Mouse (Mus musculus): ENCODE measurements around the gene Hnrnph3. TPM values are rescaled to one million over a fixed set of nuclear protein-coding genes. Genes with fewer than 3 reads are reported as not detected.
A peak's percentile ranks its signal among the peaks of the same experiment; 100 is the strongest.

The Hnrnph3 gene
- total and polyA plus RNA-seq, 3 experiments = 9.5 to 37.8 (median 15.1) TPM

GRCm38 (mm10) chr10:63026156-63026794 is 2.3 kb upstream of the Hnrnph3 start:
- no peak for DNase-seq (ENCODE audit: extremely low read depth)
- Histone ChIP-seq H3K4me1 (ENCODE audit: control insufficient read depth in 1 of 2, insufficient read depth in 2 of 2) (peaks cover 2 to 21% of the 10 kb centered on the region in 2 experiments; a peak in 3 of 4 replicates), H3K36me3 (replicated peaks in 1 of 2; ENCODE audit: control insufficient read depth in 1 of 2, insufficient read depth in 1 of 2, low read length in 1 of 2) (no peaks in the 10 kb centered on the region), H3K9ac (ENCODE audit: insufficient read depth, low read depth) (no peak overlapping the region), H3K27ac (ENCODE audit: insufficient read depth, low read depth) (no peak overlapping the region), H3K4me2 (ENCODE audit: insufficient read depth, low read depth, poor library complexity, severe bottlenecking) (no peak overlapping the region), H3K9me3 (replicated peaks; ENCODE audit: low read length) (no peaks in the 10 kb centered on the region), H3K27me3 (replicated peaks) (no peaks in the 10 kb centered on the region), H3K79me2 (replicated peaks; ENCODE audit: control insufficient read depth, extremely low read depth, insufficient read depth, poor library complexity, severe bottlenecking) (peaks cover 19% of the 10 kb centered on the region), H3K4me3 (replicated peaks in 1 of 3; ENCODE audit: low read depth in 2 of 3, low read length in 2 of 3, poor library complexity in 1 of 3) (no peak overlapping the region)
- TF ChIP-seq JUN (IDR thresholded peaks at IDR 0.05; ENCODE audit: insufficient read depth, low read depth, low read length) (no peak), IRF4 (IDR thresholded peaks at IDR 0.05; ENCODE audit: low read depth, low read length) (no peak), RCOR1 (conservative IDR thresholded peaks at IDR 0.05; ENCODE audit: low read depth, low read length) (no peak), CHD2 (IDR thresholded peaks at IDR 0.05; ENCODE audit: low read length) (no peak), UBTF (IDR thresholded peaks at IDR 0.05; ENCODE audit: low read depth, low read length) (no peak), MEF2A (IDR thresholded peaks at IDR 0.05; ENCODE audit: borderline replicate concordance, low read depth, low read length) (no peak), SIN3A (IDR thresholded peaks at IDR 0.05; ENCODE audit: low read length) (no peak), E2F4 (IDR thresholded peaks at IDR 0.05; ENCODE audit: insufficient replicate concordance, low read depth, low read length) (no peak), TCF12 (IDR thresholded peaks at IDR 0.05; ENCODE audit: low read depth, low read length) (no peak), NELFE (IDR thresholded peaks at IDR 0.05; ENCODE audit: low read depth, low read length) (no peak), KAT2A (IDR thresholded peaks at IDR 0.05; ENCODE audit: insufficient replicate concordance, low read length) (no peak), CHD1 (IDR thresholded peaks at IDR 0.05; ENCODE audit: low read depth, low read length) (no peak), POLR2A (IDR thresholded peaks at IDR 0.05; ENCODE audit: low read depth, low read length) (no peak), EP300 (IDR thresholded peaks at IDR 0.05; ENCODE audit: low read length) (no peak), SMC3 (IDR thresholded peaks at IDR 0.05; ENCODE audit: low read depth, low read length) (no peak), ETS1 (conservative IDR thresholded peaks at IDR 0.05; ENCODE audit: low read depth, low read length) (no peak), TBP (conservative IDR thresholded peaks at IDR 0.05; ENCODE audit: low read depth, low read length) (no peak), PAX5 (IDR thresholded peaks at IDR 0.05; ENCODE audit: low read length) (no peak)
- dilution Hi-C loops (cut with MboI; ENCODE audit: extremely low pct_ligation_motif_present, extremely low pct_unique_long_range_greater_than_20kb, low sequenced_read_pairs) (no loop called here), in situ Hi-C loops (cut with MboI; ENCODE audit: low pct_ligation_motif_present, low pct_unique_long_range_greater_than_20kb, low sequenced_read_pairs) (no loop called here)

GRCm38 (mm10) chr10:63025491-63026011 is 1.5 kb upstream of the Hnrnph3 start:
- in situ Hi-C loops (cut with MboI; ENCODE audit: low pct_ligation_motif_present, low pct_unique_long_range_greater_than_20kb, low sequenced_read_pairs) = no loop called here
- dilution Hi-C loops (cut with MboI; ENCODE audit: extremely low pct_ligation_motif_present, extremely low pct_unique_long_range_greater_than_20kb, low sequenced_read_pairs) = no loop called here
- Histone ChIP-seq H3K4me2 (ENCODE audit: insufficient read depth, low read depth, poor library complexity, severe bottlenecking) (no peak overlapping the region; the same call in none of the 2 replicates), H3K4me1 (ENCODE audit: control insufficient read depth in 1 of 2, insufficient read depth in 2 of 2) (peaks cover 2 to 28% of the 10 kb centered on the region in 2 experiments; a peak in 3 of 4 replicates), H3K36me3 (replicated peaks in 1 of 2; ENCODE audit: control insufficient read depth in 1 of 2, insufficient read depth in 1 of 2, low read length in 1 of 2) (peaks cover 0 to under 1% of the 10 kb centered on the region in 2 experiments), H3K27ac (ENCODE audit: insufficient read depth, low read depth) (no peak overlapping the region), H3K27me3 (replicated peaks) (no peaks in the 10 kb centered on the region), H3K4me3 (replicated peaks in 1 of 3; ENCODE audit: low read depth in 2 of 3, low read length in 2 of 3, poor library complexity in 1 of 3) (peak overlapping the region in 1 of 3 experiments; percentile 63), H3K9me3 (replicated peaks; ENCODE audit: low read length) (no peaks in the 10 kb centered on the region), H3K9ac (ENCODE audit: insufficient read depth, low read depth) (peak overlapping the region; percentile 92; the same call in 1 of the 2 replicates), H3K79me2 (replicated peaks; ENCODE audit: control insufficient read depth, extremely low read depth, insufficient read depth, poor library complexity, severe bottlenecking) (peaks cover 26% of the 10 kb centered on the region)
- TF ChIP-seq ELF1 (IDR thresholded peaks at IDR 0.05; ENCODE audit: low read depth, low read length) (no peak), POLR2A (IDR thresholded peaks at IDR 0.05; ENCODE audit: low read depth, low read length) (no peak), NELFE (IDR thresholded peaks at IDR 0.05; ENCODE audit: low read depth, low read length) (no peak), JUN (IDR thresholded peaks at IDR 0.05; ENCODE audit: insufficient read depth, low read depth, low read length) (no peak), MYC (IDR thresholded peaks at IDR 0.05; ENCODE audit: low read depth, low read length) (no peak), IRF4 (IDR thresholded peaks at IDR 0.05; ENCODE audit: low read depth, low read length) (no peak), SIN3A (IDR thresholded peaks at IDR 0.05; ENCODE audit: low read length) (no peak), USF1 (IDR thresholded peaks at IDR 0.05; ENCODE audit: low read depth, low read length) (no peak), SMC3 (IDR thresholded peaks at IDR 0.05; ENCODE audit: low read depth, low read length) (no peak), PAX5 (IDR thresholded peaks at IDR 0.05; ENCODE audit: low read length) (no peak), MEF2A (IDR thresholded peaks at IDR 0.05; ENCODE audit: borderline replicate concordance, low read depth, low read length) (no peak), ZMIZ1 (IDR thresholded peaks at IDR 0.05; ENCODE audit: low read depth, low read length) (no peak), CTCF (conservative IDR thresholded peaks at IDR 0.05 in 1 of 2, IDR thresholded peaks at IDR 0.05 in 1 of 2; ENCODE audit: low read depth in 2 of 2, low read length in 2 of 2) (no peak), TBP (conservative IDR thresholded peaks at IDR 0.05; ENCODE audit: low read depth, low read length) (no peak), HCFC1 (IDR thresholded peaks at IDR 0.05; ENCODE audit: low read depth, low read length) (no peak), MAX (IDR thresholded peaks at IDR 0.05; ENCODE audit: low read length) (no peak), NRF1 (IDR thresholded peaks at IDR 0.05; ENCODE audit: low read depth, low read length) (no peak), ETS1 (conservative IDR thresholded peaks at IDR 0.05; ENCODE audit: low read depth, low read length) (no peak), MAFK (IDR thresholded peaks at IDR 0.05; ENCODE audit: insufficient replicate concordance, low read length) (no peak)
- DNase-seq (ENCODE audit: extremely low read depth) = peak; percentile 22

Measured in CH12.LX (cell line).